Mouse (Mus musculus) heart, embryonic 15.5 days (tissue): ENCODE data around the gene Exosc6. TPM values are rescaled to one million over a fixed set of nuclear protein-coding genes. Genes with fewer than 3 reads are reported as not detected.
A peak's percentile ranks its signal among the peaks of the same experiment; 100 is the strongest.
"Not testable (repeated sequence)": the region's sequence is repeated elsewhere in the genome, so short reads cannot be mapped to it uniquely, and the experiment has no call there.

Experiments used
- ATAC-seq: fragments of 200-750 bp; cut with Nextera tagmentation; replicated peaks from 2 replicates; pipeline ENCODE4 v1.8.0; 2017; ENCODE audit warnings: low read depth, moderate TSS enrichment; ENCODE audit not compliant: insufficient number of reproducible peaks, insufficient read depth, low FRiP score
- H3K27ac ChIP-seq: fragments of 300-500 bp; sonication (generic); 2 replicates; pipeline ENCODE4 v1.5.1; 2015; ENCODE audit warnings: mild to moderate bottlenecking, inconsistent platforms
- H3K27me3 ChIP-seq: fragments of 300-500 bp; sonication (generic); 2 replicates; pipeline ENCODE4 v1.6.1; 2015; ENCODE audit warnings: inconsistent platforms
- H3K36me3 ChIP-seq: fragments of 300-500 bp; sonication (generic); 2 replicates; pipeline ENCODE4 v1.6.1; 2015; ENCODE audit warnings: mild to moderate bottlenecking, inconsistent platforms
- H3K4me1 ChIP-seq: fragments of 300-500 bp; sonication (generic); replicated peaks from 2 replicates; pipeline ENCODE4 v1.6.1; 2015; ENCODE audit warnings: inconsistent platforms
- H3K4me2 ChIP-seq: fragments of 300-500 bp; sonication (generic); 2 replicates; pipeline ENCODE4 v1.6.1; 2015; ENCODE audit warnings: inconsistent platforms, mild to moderate bottlenecking, moderate library complexity
- H3K4me3 ChIP-seq: fragments of 300-500 bp; sonication (generic); 2 replicates; pipeline ENCODE4 v1.5.1; 2015; ENCODE audit warnings: mild to moderate bottlenecking, inconsistent platforms
- H3K9ac ChIP-seq: fragments of 300-500 bp; sonication (generic); 2 replicates; pipeline ENCODE4 v1.6.1; 2015; ENCODE audit warnings: mild to moderate bottlenecking, inconsistent platforms
- H3K9me3 ChIP-seq: fragments of 300-500 bp; sonication (generic); replicated peaks from 2 replicates; pipeline ENCODE4 v1.6.1; 2016; ENCODE audit warnings: inconsistent platforms
- WGBS: fragments of 180-500 bp; shearing (Covaris S2); methylation state at CpG from one replicate; pipeline ENCODE4 v1.1.7; 2015; ENCODE audit warnings: mixed read lengths; 5-methylcytosine and 5-hydroxymethylcytosine counted together
- microRNA-seq: library from miRNA; unstranded; fragments of <30 nt; microRNA quantifications from one replicate; pipeline ENCODE4, GENCODE M21; 2016
- polyA plus RNA-seq: library from polyadenylated mRNA; unstranded; fragments of >200 nt; fragmentation: Nextera tagmentation; extraction: Ambion mirVana; gene quantifications from 2 replicates; pipeline ENCODE4 v1.2.1, GENCODE M21; 2015

Exosc6 gene
- polyA plus RNA-seq, 1 experiment from 2014 or later = 4.1 TPM

GRCm38 (mm10) chr8:111092326-111092725, 36.2 kb downstream of the Exosc6 start, which contains the start of gene Clec18a:
Gene Clec18a, minus strand, starts transcription at chr8:111092426.
- not testable (repeated sequence) for ATAC-seq, H3K36me3 ChIP-seq, H3K27ac ChIP-seq, H3K9me3 ChIP-seq, H3K9ac ChIP-seq, H3K27me3 ChIP-seq, H3K4me3 ChIP-seq, H3K4me2 ChIP-seq
- H3K4me1 ChIP-seq = peaks cover 16% of the 10 kb centered on the region
- 87% methylated on average over 5 of the region's 6 CpGs for WGBS

DNA sequence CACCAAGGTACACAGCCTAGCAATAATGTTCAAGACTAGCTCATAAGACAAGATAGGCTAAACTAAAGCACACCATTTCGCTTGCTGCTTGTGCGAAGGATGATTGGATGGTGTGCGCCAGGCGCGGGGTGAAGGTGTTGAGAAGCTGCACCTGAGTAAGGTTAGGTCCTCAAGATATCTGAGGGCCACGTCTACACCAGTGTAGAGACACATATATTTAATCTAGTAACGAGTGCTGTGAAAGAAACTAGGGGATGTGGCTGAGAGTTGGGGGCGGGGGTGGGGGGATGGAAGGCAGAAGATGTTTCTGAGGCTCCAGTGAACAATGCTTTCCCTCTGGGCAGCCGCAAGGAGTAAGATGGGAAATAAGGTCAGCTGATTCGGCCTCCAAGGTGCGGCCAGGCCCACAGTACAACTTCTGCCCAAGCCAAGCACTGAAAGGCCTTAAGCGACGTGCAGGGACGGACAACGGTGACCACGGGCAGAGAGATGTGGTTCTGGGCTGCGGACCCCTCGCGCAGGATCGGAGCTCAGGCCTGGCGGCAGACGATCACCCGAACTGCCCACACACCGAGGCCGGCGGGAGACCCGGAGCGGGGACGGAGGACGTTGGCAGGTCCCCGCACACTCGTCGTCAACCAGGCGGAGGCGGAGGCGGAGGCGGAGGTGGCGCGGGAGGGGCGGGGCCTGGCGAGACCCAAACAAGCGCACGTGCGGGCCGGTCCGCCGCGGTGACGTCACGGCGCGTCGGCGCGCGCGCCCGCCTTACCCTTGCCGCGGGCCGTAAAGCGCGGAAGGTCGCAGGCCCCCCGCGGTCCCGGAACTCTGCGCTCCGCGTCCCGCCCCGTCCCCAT, 38.0 kb downstream of the Exosc6 start, which contains the start of gene Pdpr:
Pdpr (plus strand) TSS at position 766 of the 854 bp plus-strand sequence.
- Histone ChIP-seq H3K36me3 (no peaks in the 10 kb centered on the region), H3K4me3 (peak within 1 kb of the TSS; percentile 74), H3K27me3 (no peaks in the 10 kb centered on the region), H3K4me2 (peak within 1 kb of the TSS; percentile 96), H3K4me1 (peaks cover 16% of the 10 kb centered on the region), H3K9me3 (no peaks in the 10 kb centered on the region), H3K9ac (peak within 1 kb of the TSS; percentile 75), H3K27ac (peak within 1 kb of the TSS; percentile 78)
- ATAC-seq = peak; percentile 90
- WGBS = 6% methylated on average over 67 of the region's 72 CpGs

- not testable (repeated sequence) for H3K36me3 ChIP-seq, H3K27me3 ChIP-seq, H3K9me3 ChIP-seq
- Histone ChIP-seq H3K4me3 (peak overlapping the region; percentile 74), H3K9ac (peak overlapping the region; percentile 65), H3K4me2 (peak overlapping the region; percentile 96), H3K27ac (peak overlapping the region; percentile 65), H3K4me1 (peaks cover 16% of the 10 kb centered on the region)
- under 1% methylated on average over 63 of the region's 69 CpGs for WGBS
- peak; percentile 59; the same call in 1 of the 2 replicates for ATAC-seq
Measured at GRCm38 (mm10) chr8:111094719-111095302, 38.7 kb downstream of the Exosc6 start.

Small RNA genes within 50 kb of the gene (microRNA-seq; reads per million reads assigned to microRNA genes)
- gene Gm24103 (not detected), gene Mir3473d (1.7 reads per million)

Other genes with a start within 250 kb of the Exosc6 start
- 53.9 and 60.1 TPM in 2 replicates for gene Cog4, start 209.7 kb upstream of the Exosc6 start, polyA plus RNA-seq
- 65.1 and 85.4 TPM in 2 replicates for gene Sf3b3, start 209.6 kb upstream of the Exosc6 start, polyA plus RNA-seq
- 4.8 and 7.1 TPM in 2 replicates for gene Fuk, start 153.9 kb upstream of the Exosc6 start, polyA plus RNA-seq
- 15.2 and 17.2 TPM in 2 replicates for gene St3gal2, start 136.4 kb upstream of the Exosc6 start, polyA plus RNA-seq
- 8.6 and 12.5 TPM in 2 replicates for gene Ddx19a, start 58.5 kb upstream of the Exosc6 start, polyA plus RNA-seq
- 3.3 and 4.1 TPM in 2 replicates for gene Ddx19b, start 24.6 kb upstream of the Exosc6 start, polyA plus RNA-seq
- gene Aars, start 23.2 kb upstream of the Exosc6 start, polyA plus RNA-seq = 28.5 and 37.9 TPM in 2 replicates
- not detected in 2 replicates for gene Clec18a, start 36.1 kb downstream of the Exosc6 start, polyA plus RNA-seq
- gene Pdpr, start 38.3 kb downstream of the Exosc6 start, polyA plus RNA-seq = 10.2 and 11.9 TPM in 2 replicates
- 50.8 and 64.1 TPM in 2 replicates for gene Glg1, start 202.9 kb downstream of the Exosc6 start, polyA plus RNA-seq
- gene Rfwd3, start 243.9 kb downstream of the Exosc6 start, polyA plus RNA-seq = 28.8 and 38.9 TPM in 2 replicates